Mouse (Mus musculus): ENCODE data around the gene Dyrk3.

Gene Dyrk3

GRCm38 (mm10) chr1:131116430-131117011 is 21.6 kb downstream of the Dyrk3 start:
- no peak for ATAC-seq (ENCODE audit: insufficient number of reproducible peaks, low FRiP score, low TSS enrichment)

DNA sequence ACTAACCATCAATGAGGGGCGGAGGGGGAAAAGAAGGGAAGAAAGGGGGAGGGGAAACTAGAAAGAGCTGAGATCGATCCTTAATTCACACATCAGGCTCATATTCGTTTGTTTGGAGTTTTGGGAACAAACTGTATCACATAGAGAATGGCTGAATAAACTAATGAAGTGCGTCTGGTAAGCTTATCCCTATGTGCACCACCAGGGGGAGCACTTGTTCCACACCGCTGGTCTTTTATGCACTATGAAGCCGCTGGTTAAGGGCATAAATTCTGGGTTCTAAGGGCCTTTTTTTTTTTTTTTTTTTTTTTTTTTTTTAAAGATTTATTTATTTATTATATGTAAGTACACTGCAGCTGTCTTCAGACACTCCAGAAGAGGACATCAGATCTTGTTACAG is 22.2 kb downstream of the Dyrk3 start:
- ATAC-seq (ENCODE audit: insufficient number of reproducible peaks, low FRiP score, low TSS enrichment): 0 out of 2 replicates have a peak, but pooled peaks have one; percentile 56

DNA sequence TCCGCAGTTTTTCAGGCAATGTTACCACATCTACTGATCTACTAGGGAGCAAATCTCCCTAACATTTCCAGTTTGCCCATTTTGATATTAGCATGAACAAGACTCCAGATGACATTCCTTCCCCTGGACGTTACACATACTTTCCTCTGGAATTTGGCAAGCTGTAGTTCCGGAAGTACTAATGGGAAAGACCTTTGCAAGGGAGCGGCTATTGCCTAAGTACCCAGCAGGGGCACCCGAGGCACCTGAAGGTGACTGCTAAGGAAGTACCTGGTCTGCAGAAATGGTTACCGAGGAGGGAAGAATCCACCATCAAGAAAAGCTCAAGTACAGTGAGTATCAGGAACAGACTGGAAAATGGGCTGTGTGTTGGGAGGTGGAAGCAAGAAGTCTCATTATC is 25.6 kb downstream of the Dyrk3 start:
- no peak for ATAC-seq (ENCODE audit: insufficient number of reproducible peaks, low FRiP score, low TSS enrichment)

DNA sequence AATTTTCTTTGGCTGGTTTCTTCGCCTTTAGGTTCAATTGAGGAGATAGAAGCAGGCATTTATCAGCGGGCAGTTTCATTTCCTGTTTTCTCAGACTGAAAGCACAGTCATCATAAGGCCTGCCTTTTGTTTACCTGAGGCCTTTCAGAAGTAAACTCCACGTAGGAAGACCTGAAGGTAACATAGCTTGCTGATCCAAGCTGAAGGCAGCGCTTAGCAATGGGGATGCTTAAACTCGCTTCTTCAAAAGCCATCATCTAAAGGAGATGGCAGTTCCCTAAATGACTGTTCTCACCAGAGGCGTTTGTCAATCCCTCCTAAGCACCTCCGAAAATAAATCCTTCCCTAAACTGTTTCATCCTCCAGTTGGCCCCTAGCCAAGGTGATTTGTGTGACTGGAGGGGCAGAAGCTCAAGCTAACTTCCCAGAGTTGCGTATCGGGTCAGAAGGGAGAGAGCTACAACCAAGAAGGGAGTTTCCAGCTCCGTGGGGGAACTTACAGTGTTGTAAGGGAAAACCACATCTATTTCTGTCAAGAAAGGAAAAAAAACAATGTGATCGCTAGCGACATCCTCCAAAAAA is 27.5 kb downstream of the Dyrk3 start:
- no peak for ATAC-seq (ENCODE audit: insufficient number of reproducible peaks, low FRiP score, low TSS enrichment)

DNA sequence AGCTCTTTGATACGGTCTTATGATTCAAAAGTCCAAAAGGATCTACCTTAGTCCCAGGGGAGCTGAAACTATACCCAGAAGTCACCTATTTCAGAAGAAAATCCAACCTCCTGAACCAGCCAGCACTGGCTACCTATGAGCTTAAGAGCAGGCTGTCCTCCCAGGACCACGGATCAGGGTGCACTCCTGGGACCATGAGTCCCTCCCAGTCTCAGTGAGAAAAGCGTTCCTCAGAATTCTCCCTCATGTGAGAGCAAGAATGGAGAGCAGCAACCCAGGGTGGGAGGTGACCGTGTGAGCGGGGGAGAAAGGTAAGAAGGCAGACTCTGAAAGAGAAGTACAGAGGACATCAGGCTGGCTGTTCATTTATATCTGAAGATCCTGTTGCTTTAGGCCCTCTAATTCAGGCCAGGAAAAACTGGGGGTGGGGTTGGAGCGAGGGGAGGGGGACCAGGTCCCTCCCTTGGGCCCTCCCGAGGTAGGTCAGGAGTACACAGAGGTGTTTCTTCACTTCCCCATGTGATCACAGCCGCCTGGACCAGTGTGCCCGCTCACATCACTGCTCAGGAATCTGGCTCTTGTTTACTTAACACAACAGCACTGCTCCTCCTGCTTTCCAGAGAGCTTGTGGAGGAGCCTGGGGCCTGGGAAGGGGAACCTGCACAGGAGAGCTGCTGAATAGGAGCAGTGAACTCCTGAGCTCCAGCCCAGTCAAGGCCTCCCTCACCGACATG is 30.4 kb downstream of the Dyrk3 start:
- ATAC-seq (ENCODE audit: insufficient number of reproducible peaks, low FRiP score, low TSS enrichment): no peak

GRCm38 (mm10) chr1:131103776-131104424 is 34.2 kb downstream of the Dyrk3 start:
- no peak for ATAC-seq (ENCODE audit: insufficient number of reproducible peaks, low FRiP score, low TSS enrichment)

DNA sequence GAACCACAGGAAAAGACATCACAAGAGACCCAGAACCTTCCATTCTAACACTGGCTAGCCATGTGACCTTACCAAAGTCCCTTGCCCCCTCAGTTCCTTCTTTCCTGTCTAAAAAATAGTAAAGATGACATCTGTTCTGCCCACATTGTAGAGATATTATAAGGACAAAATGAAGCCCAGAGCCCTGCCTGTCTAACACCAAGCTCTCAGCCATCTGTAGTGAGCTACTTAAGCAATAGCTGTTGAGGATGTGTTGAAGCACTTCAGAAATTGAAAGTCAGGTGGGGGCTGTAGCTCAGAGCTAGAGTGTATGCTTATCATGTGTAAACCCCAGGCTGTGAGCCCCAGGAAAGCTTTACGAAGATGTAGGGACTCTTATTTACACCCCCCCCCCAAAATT is 37.3 kb downstream of the Dyrk3 start:
- no peak for ATAC-seq (ENCODE audit: insufficient number of reproducible peaks, low FRiP score, low TSS enrichment)

GRCm38 (mm10) chr1:131097700-131098094 is 40.4 kb downstream of the Dyrk3 start, which contains the start of gene Mapkapk2:
Gene Mapkapk2 (minus strand): TSS chr1:131097826.
- ATAC-seq (ENCODE audit: insufficient number of reproducible peaks, low FRiP score, low TSS enrichment): peak; percentile 88

- peak; percentile 48 for ATAC-seq (ENCODE audit: insufficient number of reproducible peaks, low FRiP score, low TSS enrichment)
These were observed 41.1 kb downstream of the Dyrk3 start for GRCm38 (mm10) chr1:131096803-131097699.

- no peak for ATAC-seq (ENCODE audit: insufficient number of reproducible peaks, low FRiP score, low TSS enrichment)
These were observed 41.9 kb downstream of the Dyrk3 start for GRCm38 (mm10) chr1:131096132-131096695.

- ATAC-seq (ENCODE audit: insufficient number of reproducible peaks, low FRiP score, low TSS enrichment): no peak
These were observed 42.6 kb downstream of the Dyrk3 start for GRCm38 (mm10) chr1:131095574-131095973.

DNA sequence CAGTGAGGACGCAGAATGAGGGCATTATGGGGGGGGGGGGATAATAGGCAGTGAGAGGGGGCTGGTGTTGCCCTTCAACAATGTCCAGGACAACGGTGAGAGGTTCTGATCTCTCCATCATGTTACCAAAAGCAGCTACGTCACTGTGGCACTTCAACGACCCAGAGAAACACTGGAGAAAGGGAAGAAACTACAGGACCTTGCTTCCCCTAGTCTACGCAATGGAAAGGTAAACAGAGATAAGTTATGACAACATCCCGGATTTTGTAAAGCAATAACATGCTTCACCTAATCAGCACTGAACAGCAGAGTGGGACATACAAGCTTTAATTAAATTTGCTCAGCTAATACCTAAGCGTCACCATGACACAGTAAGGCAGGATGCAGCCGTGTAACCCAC is 44.3 kb downstream of the Dyrk3 start:
- no peak for ATAC-seq (ENCODE audit: insufficient number of reproducible peaks, low FRiP score, low TSS enrichment)

DNA sequence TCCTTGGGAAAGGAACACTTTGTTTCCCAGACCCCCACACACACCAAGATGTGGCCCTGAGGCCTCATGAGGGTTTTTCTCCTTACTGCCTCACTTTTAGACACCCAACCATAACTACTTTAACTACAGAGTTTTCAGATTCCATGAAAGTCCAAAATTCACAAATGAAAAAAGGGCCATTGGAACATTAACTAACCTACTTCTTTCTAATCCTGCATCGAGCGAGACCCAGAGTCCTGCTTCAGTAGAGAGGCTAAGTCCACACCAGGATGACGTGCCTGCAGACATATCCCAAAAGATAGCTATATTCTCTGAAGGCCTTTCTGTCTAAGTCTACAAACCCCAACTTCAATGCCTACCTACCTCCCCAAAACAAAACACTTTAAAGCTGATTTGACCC is 45.3 kb downstream of the Dyrk3 start:
- ATAC-seq (ENCODE audit: insufficient number of reproducible peaks, low FRiP score, low TSS enrichment): no peak

- ATAC-seq (ENCODE audit: insufficient number of reproducible peaks, low FRiP score, low TSS enrichment): no peak
These were observed 46.0 kb downstream of the Dyrk3 start for GRCm38 (mm10) chr1:131092173-131092572.

DNA sequence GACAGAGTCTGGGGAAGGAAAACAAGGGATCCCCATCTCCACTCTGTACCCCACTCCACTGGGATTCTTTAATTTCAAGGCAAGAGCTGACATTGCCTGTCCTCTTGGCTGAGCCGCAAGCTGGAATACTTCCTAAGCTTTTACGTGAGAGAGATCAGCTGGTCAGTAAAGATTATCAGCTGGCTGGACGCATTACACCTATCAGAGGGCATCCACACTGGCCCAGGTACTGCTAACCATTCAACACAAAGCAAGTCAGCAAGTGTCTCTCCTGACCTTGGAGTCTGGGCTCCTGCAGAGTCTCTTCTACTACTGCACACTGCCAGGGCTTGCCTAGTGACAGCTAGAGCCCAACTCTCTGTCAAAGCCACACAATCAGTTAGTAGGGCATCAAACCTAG is 46.7 kb downstream of the Dyrk3 start:
- ATAC-seq (ENCODE audit: insufficient number of reproducible peaks, low FRiP score, low TSS enrichment): no peak

DNA sequence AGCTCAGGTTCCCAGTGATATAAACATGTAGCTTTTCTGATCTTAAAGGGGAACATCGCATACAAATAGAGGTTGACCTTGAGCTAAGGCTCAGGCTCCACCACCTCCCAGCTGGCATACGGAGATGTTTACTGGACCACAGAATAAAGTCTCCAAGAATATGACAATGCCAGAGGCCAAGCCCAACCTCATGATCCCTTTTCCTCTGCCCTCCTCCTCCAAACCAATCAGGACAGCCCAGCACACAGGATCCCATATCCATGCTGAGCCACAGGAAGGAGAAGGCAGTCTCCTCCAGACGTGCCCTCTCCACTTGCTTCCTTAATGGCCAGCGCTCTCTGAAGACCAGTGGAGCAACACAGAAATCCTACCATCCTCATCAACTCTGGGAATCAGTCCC is 47.3 kb downstream of the Dyrk3 start:
- no peak for ATAC-seq (ENCODE audit: insufficient number of reproducible peaks, low FRiP score, low TSS enrichment)

- no peak for ATAC-seq (ENCODE audit: insufficient number of reproducible peaks, low FRiP score, low TSS enrichment)
These were observed 47.9 kb downstream of the Dyrk3 start for GRCm38 (mm10) chr1:131090261-131090660.

DNA sequence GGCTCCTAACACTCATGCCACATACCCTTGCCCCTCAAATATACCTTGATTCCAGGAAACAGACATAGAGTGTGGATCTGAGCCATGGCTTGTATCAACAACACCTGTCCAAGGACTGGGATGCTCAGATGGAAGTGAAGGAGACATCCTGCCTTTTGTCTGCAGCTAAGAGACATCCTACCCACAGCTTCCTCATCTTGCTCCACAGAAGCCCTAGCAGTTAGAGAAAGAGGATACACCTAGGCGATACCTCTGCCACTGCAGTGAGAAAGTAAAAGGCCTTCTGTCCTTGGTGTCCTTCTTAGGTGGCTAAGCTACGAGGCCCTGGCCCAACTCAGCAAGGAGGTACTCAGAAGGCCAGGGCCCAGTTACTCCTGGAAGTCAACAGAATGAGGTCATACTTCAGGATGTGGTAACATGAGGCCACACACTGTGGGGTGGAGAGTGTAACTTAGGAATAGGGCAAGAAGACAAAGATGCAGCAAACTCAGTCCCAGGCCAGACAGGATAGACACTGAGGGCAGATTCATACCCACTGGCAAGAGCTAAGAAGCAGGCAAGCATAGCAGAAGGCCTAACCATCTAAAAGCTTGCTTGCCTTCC is 48.5 kb downstream of the Dyrk3 start:
- no peak for ATAC-seq (ENCODE audit: insufficient number of reproducible peaks, low FRiP score, low TSS enrichment)

GRCm38 (mm10) chr1:131088547-131088946 is 49.6 kb downstream of the Dyrk3 start:
- no peak for ATAC-seq (ENCODE audit: insufficient number of reproducible peaks, low FRiP score, low TSS enrichment)

DNA sequence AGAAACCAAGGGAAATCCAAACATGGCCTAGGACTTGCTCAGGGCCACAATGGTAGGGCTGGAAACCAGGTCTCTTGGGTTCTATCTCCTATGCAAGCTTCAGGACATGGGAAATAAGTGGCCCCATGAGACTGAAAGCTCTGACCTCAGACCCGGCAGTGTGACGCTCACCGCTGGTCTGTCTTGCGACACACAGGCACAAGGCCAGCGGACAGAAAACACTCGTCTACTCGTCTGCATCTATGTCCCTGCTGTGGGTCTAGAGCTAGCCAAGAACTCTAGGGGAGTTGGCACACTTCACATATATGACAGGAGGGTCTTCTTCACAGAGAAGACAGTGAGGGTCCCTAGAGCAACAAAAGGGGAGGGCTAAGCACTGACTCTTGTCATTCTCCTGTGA is 51.2 kb downstream of the Dyrk3 start:
- ATAC-seq (ENCODE audit: insufficient number of reproducible peaks, low FRiP score, low TSS enrichment): no peak

Data from cerebellum, adult (tissue).